Mouse (Mus musculus) olfactory bulb, adult 2 months (tissue): Measurements from ENCODE around the gene Smg6. TPM values are rescaled to one million over a fixed set of nuclear protein-coding genes. Genes with fewer than 3 reads are reported as not detected.

Experiments
- H3K27ac ChIP-seq: fragments of 200-500 bp; 2 replicates; pipeline ENCODE4 v1.5.1; 2012; ENCODE audit warnings: low read depth, low read length; ENCODE audit not compliant: insufficient read depth
- H3K4me1 ChIP-seq: fragments of 200-500 bp; 2 replicates; pipeline ENCODE4 v1.6.1; 2012; ENCODE audit warnings: low read length; ENCODE audit not compliant: control insufficient read depth, insufficient read depth
- H3K4me3 ChIP-seq: fragments of 200-500 bp; 2 replicates; pipeline ENCODE4 v1.5.1; 2012; ENCODE audit warnings: mild to moderate bottlenecking, low read depth, low read length, moderate library complexity; ENCODE audit not compliant: insufficient read depth
- CTCF ChIP-seq: fragments of 200-500 bp; IDR thresholded peaks from 2 replicates; pipeline ENCODE4 v1.5.1; 2012; ENCODE audit warnings: low read depth, mild to moderate bottlenecking, low read length, moderate library complexity; ENCODE audit not compliant: insufficient read depth
- POLR2A ChIP-seq: fragments of 200-500 bp; IDR thresholded peaks from 2 replicates; pipeline ENCODE4 v1.6.1; 2012; ENCODE audit warnings: mild to moderate bottlenecking, low read depth, low read length, moderate library complexity; ENCODE audit not compliant: insufficient read depth
- WGBS: fragments of 180-500 bp; shearing (Covaris S2); methylation state at CpG from one replicate; pipeline ENCODE4 v1.1.7; 2018; 5-methylcytosine and 5-hydroxymethylcytosine counted together
- polyA plus RNA-seq: library from polyadenylated mRNA; stranded (reverse); fragments of >200 nt; gene quantifications from 2 replicates; pipeline ENCODE4 v1.2.4, GENCODE M21; 2012; ENCODE audit warnings: low replicate concordance; ENCODE audit not compliant: missing spikeins, insufficient read depth, insufficient read length

The Smg6 gene
- polyA plus RNA-seq, 1 experiment: 86.4 TPM

- peaks cover 23% of the 10 kb centered on the region for H3K4me1 ChIP-seq
These were observed 269.3 kb downstream of the Smg6 start for GRCm38 (mm10) chr11:75194850-75195461.

GRCm38 (mm10) chr11:75196131-75196530 lies 270.5 kb downstream of the Smg6 start:
- Histone ChIP-seq H3K4me1 (peaks cover 28% of the 10 kb centered on the region), H3K27ac (no peak overlapping the region), H3K4me3 (no peak overlapping the region)
- WGBS: 79% methylated on average over 6 of the region's 6 CpGs
- no peak for TF ChIP-seq POLR2A
- no peak for TF ChIP-seq CTCF

More at GRCm38 (mm10) chr11:75194850-75195461, 269.3 kb downstream of the Smg6 start:
- WGBS: under 1% methylated on average over 39 of the region's 39 CpGs
- TF ChIP-seq CTCF: no peak
- no peak for TF ChIP-seq POLR2A
- Histone ChIP-seq H3K4me3 (peak overlapping the region; percentile 38), H3K27ac (no peak overlapping the region)

- 57% methylated on average over 7 of the region's 7 CpGs for WGBS
- TF ChIP-seq POLR2A: no peak
These were observed 272.3 kb downstream of the Smg6 start for GRCm38 (mm10) chr11:75197956-75198355.

GRCm38 (mm10) chr11:75198792-75199191 lies 273.2 kb downstream of the Smg6 start:
- Histone ChIP-seq H3K4me3 (no peak overlapping the region), H3K4me1 (peaks cover 26% of the 10 kb centered on the region), H3K27ac (no peak overlapping the region)
- WGBS: 82% methylated on average over 4 of the region's 4 CpGs
- no peak for TF ChIP-seq CTCF

More at GRCm38 (mm10) chr11:75197956-75198355, 272.3 kb downstream of the Smg6 start:
- Histone ChIP-seq H3K4me1 (peaks cover 33% of the 10 kb centered on the region), H3K4me3 (no peak overlapping the region), H3K27ac (no peak overlapping the region)

- 71% methylated on average over 5 of the region's 5 CpGs for WGBS
- TF ChIP-seq CTCF: no peak
- no peak for TF ChIP-seq POLR2A
- H3K27ac ChIP-seq: no peak overlapping the region
- H3K4me3 ChIP-seq: no peak overlapping the region
- H3K4me1 ChIP-seq: peaks cover 19% of the 10 kb centered on the region
These were observed 274.3 kb downstream of the Smg6 start for GRCm38 (mm10) chr11:75199951-75200350.

GRCm38 (mm10) chr11:75200935-75201334 lies 275.3 kb downstream of the Smg6 start:
- 41% methylated on average over 12 of the region's 12 CpGs for WGBS
- no peak for TF ChIP-seq CTCF
- TF ChIP-seq POLR2A: no peak
- Histone ChIP-seq H3K4me3 (no peak overlapping the region), H3K4me1 (peaks cover 13% of the 10 kb centered on the region), H3K27ac (no peak overlapping the region)

GRCm38 (mm10) chr11:75201721-75202120 lies 276.1 kb downstream of the Smg6 start:
- Histone ChIP-seq H3K4me1 (peaks cover 13% of the 10 kb centered on the region), H3K4me3 (no peak overlapping the region), H3K27ac (no peak overlapping the region)
- 83% methylated on average over 8 of the region's 8 CpGs for WGBS
- no peak for TF ChIP-seq CTCF
- TF ChIP-seq POLR2A: no peak

- TF ChIP-seq POLR2A (no peak), CTCF (no peak)
- WGBS: 90% methylated on average over 4 of the region's 4 CpGs
- Histone ChIP-seq H3K4me1 (peaks cover 13% of the 10 kb centered on the region), H3K4me3 (no peak overlapping the region), H3K27ac (no peak overlapping the region)
These were observed 278.3 kb downstream of the Smg6 start for GRCm38 (mm10) chr11:75203926-75204325.

GRCm38 (mm10) chr11:75204472-75204871 lies 278.8 kb downstream of the Smg6 start:
- no peak overlapping the region for H3K27ac ChIP-seq
- peaks cover 13% of the 10 kb centered on the region for H3K4me1 ChIP-seq
- WGBS: 69% methylated on average over 9 of the region's 9 CpGs
- no peak overlapping the region for H3K4me3 ChIP-seq
- TF ChIP-seq CTCF: no peak

- no peak overlapping the region for H3K27ac ChIP-seq
- H3K4me3 ChIP-seq: no peak overlapping the region
- peaks cover 7% of the 10 kb centered on the region for H3K4me1 ChIP-seq
- WGBS: 89% methylated on average over 4 of the region's 4 CpGs
- TF ChIP-seq CTCF: no peak
- no peak for TF ChIP-seq POLR2A
These were observed 280.7 kb downstream of the Smg6 start for GRCm38 (mm10) chr11:75206347-75206746.
